ENCODE assay signal across 8 mouse cellular contexts in genomic region chr19:3855091-3855490, GRCm38 (mm10). TPM values are rescaled to one million over a fixed set of nuclear protein-coding genes. Genes with fewer than 3 reads are reported as not detected.
A peak's percentile ranks its signal among the peaks of the same experiment; 100 is the strongest.
DNase-seq lines count a peak whose midpoint lies in the region; ATAC-seq lines count a peak whose summit lies in the region.

No protein-coding gene starts in this region.

- DNase-seq in heart, adult 11 months = no peak
- DNase-seq in 3T3-L1 (ENCODE audit: low read depth, low spot score) = peak; percentile 40
- no peak for DNase-seq in retina, postnatal 1 day
- DNase-seq in cerebellum, adult 9-11 months = no peak
- DNase-seq in layer of hippocampus, adult 9-10 months (ENCODE audit: low spot score) = no peak

- 77% methylated on average over 6 of the region's 6 CpGs for WGBS in heart, embryonic 14.5 days
- WGBS in forebrain, embryonic 12.5 days = 73% methylated on average over 6 of the region's 6 CpGs
- WGBS in liver, embryonic 12.5 days (ENCODE audit: insufficient replicate concordance) = 64% methylated on average over 6 of the region's 6 CpGs

- H3K9ac ChIP-seq in heart, embryonic 14.5 days (ENCODE audit: low read length) = no peak overlapping the region
- H3K9ac ChIP-seq in forebrain, embryonic 12.5 days = no peak overlapping the region
- H3K9ac ChIP-seq in liver, embryonic 12.5 days = no peak overlapping the region

- no peaks in the 10 kb centered on the region for H3K9me3 ChIP-seq in heart, embryonic 14.5 days (ENCODE audit: control insufficient read depth, low read length)
- no peaks in the 10 kb centered on the region for H3K9me3 ChIP-seq in forebrain, embryonic 12.5 days
- no peaks in the 10 kb centered on the region for H3K9me3 ChIP-seq in liver, embryonic 12.5 days (replicated peaks)

- H3K27me3 ChIP-seq in heart, embryonic 14.5 days (ENCODE audit: control insufficient read depth, insufficient read depth, low read length) = no peaks in the 10 kb centered on the region
- no peaks in the 10 kb centered on the region for H3K27me3 ChIP-seq in forebrain, embryonic 12.5 days
- H3K27me3 ChIP-seq in liver, embryonic 12.5 days (replicated peaks) = no peaks in the 10 kb centered on the region

- no peak overlapping the region; a peak in 1 of 4 replicates for H3K27ac ChIP-seq in heart, embryonic 14.5 days (replicated peaks in 1 of 2; ENCODE audit: control insufficient read depth in 1 of 2, insufficient read depth in 1 of 2, low read depth in 2 of 2, low read length in 2 of 2)
- no peak overlapping the region for H3K27ac ChIP-seq in forebrain, embryonic 12.5 days
- no peak overlapping the region for H3K27ac ChIP-seq in liver, embryonic 12.5 days

- peaks cover 8 to 27% of the 10 kb centered on the region in 2 experiments for H3K4me1 ChIP-seq in heart, embryonic 14.5 days (ENCODE audit: control insufficient read depth in 2 of 2, insufficient read depth in 2 of 2, low read length in 2 of 2)
- H3K4me1 ChIP-seq in forebrain, embryonic 12.5 days = peaks cover 35% of the 10 kb centered on the region
- peaks cover 51% of the 10 kb centered on the region for H3K4me1 ChIP-seq in liver, embryonic 12.5 days

- 0 out of 2 replicates have a peak overlapping the region, but pooled peaks have one; percentile 2 for H3K4me2 ChIP-seq in heart, embryonic 14.5 days (ENCODE audit: low read length)
- H3K4me2 ChIP-seq in forebrain, embryonic 12.5 days = peak overlapping the region; percentile 6; the same call in 1 of the 2 replicates
- 0 out of 2 replicates have a peak overlapping the region, but pooled peaks have one; percentile 9 for H3K4me2 ChIP-seq in liver, embryonic 12.5 days

- H3K36me3 ChIP-seq in heart, embryonic 14.5 days (ENCODE audit: control insufficient read depth, insufficient read depth, low read length) = no peaks in the 10 kb centered on the region
- H3K36me3 ChIP-seq in forebrain, embryonic 12.5 days (replicated peaks) = no peaks in the 10 kb centered on the region
- no peaks in the 10 kb centered on the region for H3K36me3 ChIP-seq in liver, embryonic 12.5 days

- H3K4me3 ChIP-seq in heart, embryonic 14.5 days (ENCODE audit: control insufficient read depth in 1 of 2, insufficient read depth in 1 of 2, low read depth in 1 of 2, low read length in 2 of 2) = no peak overlapping the region
- H3K4me3 ChIP-seq in forebrain, embryonic 12.5 days (replicated peaks) = no peak overlapping the region
- no peak overlapping the region for H3K4me3 ChIP-seq in liver, embryonic 12.5 days

- ATAC-seq in heart, embryonic 14.5 days (ENCODE audit: insufficient number of reproducible peaks, insufficient read depth, low FRiP score, low read depth) = no peak
- ATAC-seq in forebrain, embryonic 12.5 days (ENCODE audit: low FRiP score) = no peak
- no peak for ATAC-seq in liver, embryonic 12.5 days

RNA-seq across cellular contexts. Expression of gene Chka, which starts 3.5 kb away (rescaled TPM):
- polyA plus RNA-seq in heart, embryonic 14.5 days (2014; fragmentation: Nextera tagmentation; extraction: Ambion mirVana) = 25.5 and 27.2 TPM in 2 replicates
- polyA plus RNA-seq in forebrain, embryonic 12.5 days (2016; fragmentation: Nextera tagmentation; extraction: Ambion mirVana) = 63.5 and 69.6 TPM in 2 replicates
- polyA plus RNA-seq in liver, embryonic 12.5 days (2016; fragmentation: Nextera tagmentation; extraction: Ambion mirVana) = 25.5 and 26.7 TPM in 2 replicates

RNA-seq across cellular contexts. Expression of gene Tcirg1, which starts 51.8 kb away (rescaled TPM):
- polyA plus RNA-seq in heart, embryonic 14.5 days (2014; fragmentation: Nextera tagmentation; extraction: Ambion mirVana) = 16.1 and 17.1 TPM in 2 replicates
- 10.3 and 12.4 TPM in 2 replicates for polyA plus RNA-seq in forebrain, embryonic 12.5 days (2016; fragmentation: Nextera tagmentation; extraction: Ambion mirVana)
- 24.7 and 26.1 TPM in 2 replicates for polyA plus RNA-seq in liver, embryonic 12.5 days (2016; fragmentation: Nextera tagmentation; extraction: Ambion mirVana)

RNA-seq across cellular contexts. Expression of gene Ndufs8, which starts 57.5 kb away (rescaled TPM):
- polyA plus RNA-seq in heart, embryonic 14.5 days (2014; fragmentation: Nextera tagmentation; extraction: Ambion mirVana) = 479 and 507 TPM in 2 replicates
- 166 and 168 TPM in 2 replicates for polyA plus RNA-seq in forebrain, embryonic 12.5 days (2016; fragmentation: Nextera tagmentation; extraction: Ambion mirVana)
- 197 and 218 TPM in 2 replicates for polyA plus RNA-seq in liver, embryonic 12.5 days (2016; fragmentation: Nextera tagmentation; extraction: Ambion mirVana)
